ENCODE assay signal across 8 mouse cellular contexts in genomic region chr11:46055896-46056769, GRCm38 (mm10). TPM values are rescaled to one million over a fixed set of nuclear protein-coding genes. Genes with fewer than 3 reads are reported as not detected.
DNase-seq lines count a peak whose midpoint lies in the region; ATAC-seq and TF ChIP-seq lines count a peak whose summit lies in the region.

Adam19 (plus strand) TSS chr11:46055992.

- H3K4me2 ChIP-seq in forebrain, embryonic 12.5 days, result peak within 1 kb of the TSS; percentile 74
- H3K4me2 ChIP-seq in heart, embryonic 15.5 days, result peak within 1 kb of the TSS; percentile 68
- peak within 1 kb of the TSS; percentile 51 for H3K4me2 ChIP-seq in liver, embryonic 15.5 days
- H3K4me2 ChIP-seq in neural tube, embryonic 11.5 days (ENCODE audit: low read depth), result peak within 1 kb of the TSS; percentile 53

- H3K4me3 ChIP-seq in forebrain, embryonic 12.5 days (replicated peaks), result peak within 1 kb of the TSS; percentile 65
- H3K4me3 ChIP-seq in heart, embryonic 15.5 days, result peak within 1 kb of the TSS; percentile 92
- H3K4me3 ChIP-seq in liver, embryonic 15.5 days (replicated peaks), result peak within 1 kb of the TSS; percentile 40
- H3K4me3 ChIP-seq in neural tube, embryonic 11.5 days (ENCODE audit: low read depth, low read length), result peak within 1 kb of the TSS; percentile 44
- H3K4me3 ChIP-seq in testis, adult 2 months (ENCODE audit: control insufficient read depth, low read depth, low read length), result peak within 1 kb of the TSS; percentile 74

- peaks cover 15% of the 10 kb centered on the region; the same call in 1 of the 2 replicates for H3K27me3 ChIP-seq in forebrain, embryonic 12.5 days
- no peaks in the 10 kb centered on the region for H3K27me3 ChIP-seq in heart, embryonic 15.5 days
- peaks cover 89% of the 10 kb centered on the region for H3K27me3 ChIP-seq in liver, embryonic 15.5 days
- H3K27me3 ChIP-seq in neural tube, embryonic 11.5 days (ENCODE audit: control insufficient read depth, insufficient read depth, low read length), result no peaks in the 10 kb centered on the region
- no peaks in the 10 kb centered on the region; the same call in 1 of the 2 replicates for H3K27me3 ChIP-seq in testis, adult 2 months (ENCODE audit: control insufficient read depth, insufficient read depth, low read length)

- TF ChIP-seq POLR2A in brain, embryonic 14.5 days (IDR thresholded peaks at IDR 0.05; ENCODE audit: borderline replicate concordance, extremely low read depth, insufficient read depth, insufficient read length, poor library complexity, severe bottlenecking), result peak; percentile 83
- 0 out of 2 replicates have a peak, but pooled peaks have one; percentile 26 for TF ChIP-seq POLR2A in testis, adult 2 months (IDR thresholded peaks at IDR 0.05; ENCODE audit: control insufficient read depth, low read depth, low read length)

- no peak for TF ChIP-seq CTCF in brain, embryonic 14.5 days (IDR thresholded peaks at IDR 0.05; ENCODE audit: borderline replicate concordance, extremely low read depth, insufficient read depth, insufficient read length)
- no peak for TF ChIP-seq CTCF in testis, adult 2 months (IDR thresholded peaks at IDR 0.05; ENCODE audit: control insufficient read depth, insufficient read depth, insufficient replicate concordance, low read depth, low read length)

- H3K36me3 ChIP-seq in forebrain, embryonic 12.5 days (replicated peaks), result no peaks in the 10 kb centered on the region
- H3K36me3 ChIP-seq in heart, embryonic 15.5 days, result peaks cover 5% of the 10 kb centered on the region; the same call in 1 of the 2 replicates
- H3K36me3 ChIP-seq in liver, embryonic 15.5 days (replicated peaks), result no peaks in the 10 kb centered on the region
- no peaks in the 10 kb centered on the region for H3K36me3 ChIP-seq in neural tube, embryonic 11.5 days (ENCODE audit: control insufficient read depth, insufficient read depth, low read length)
- H3K36me3 ChIP-seq in testis, adult 2 months (ENCODE audit: control insufficient read depth, insufficient read depth, low read length), result no peaks in the 10 kb centered on the region

- peak; percentile 91 for ATAC-seq in forebrain, embryonic 12.5 days (ENCODE audit: low FRiP score)
- peak; percentile 83 for ATAC-seq in heart, embryonic 15.5 days (replicated peaks; ENCODE audit: insufficient number of reproducible peaks, insufficient read depth, low FRiP score, low read depth)
- 0 out of 2 replicates have a peak, but pooled peaks have one; percentile 15 for ATAC-seq in liver, embryonic 15.5 days (ENCODE audit: insufficient read depth)
- ATAC-seq in neural tube, embryonic 11.5 days (ENCODE audit: insufficient read depth, low FRiP score, low TSS enrichment), result peak; percentile 84

- H3K9ac ChIP-seq in forebrain, embryonic 12.5 days, result peak within 1 kb of the TSS; percentile 77
- peak within 1 kb of the TSS; percentile 93 for H3K9ac ChIP-seq in heart, embryonic 15.5 days
- H3K9ac ChIP-seq in liver, embryonic 15.5 days, result no peak within 1 kb of the TSS; the same call in 1 of the 2 replicates
- H3K9ac ChIP-seq in neural tube, embryonic 11.5 days (ENCODE audit: low read length), result peak within 1 kb of the TSS; percentile 58

- DNase-seq in CD4-positive, CD25-positive, alpha-beta regulatory T cell, adult 2 months (ENCODE audit: low read depth, low spot score), result peak; percentile 66
- DNase-seq in brain, embryonic 14.5 days (ENCODE audit: low read depth), result peak; percentile 92
- peak; percentile 87 to 91 for DNase-seq in kidney, postnatal 4 days
- DNase-seq in neural tube, embryonic 11.5 days (ENCODE audit: low spot score), result peak; percentile 90

- under 1% methylated on average over 51 of the region's 51 CpGs for WGBS in forebrain, embryonic 12.5 days
- under 1% methylated on average over 50 of the region's 51 CpGs for WGBS in heart, embryonic 15.5 days
- WGBS in liver, embryonic 15.5 days (ENCODE audit: insufficient replicate concordance), result 2% methylated on average over 51 of the region's 51 CpGs
- WGBS in neural tube, embryonic 11.5 days, result under 1% methylated on average over 47 of the region's 51 CpGs

- peak within 1 kb of the TSS; percentile 90 for H3K27ac ChIP-seq in forebrain, embryonic 12.5 days
- peak within 1 kb of the TSS; percentile 96 for H3K27ac ChIP-seq in heart, embryonic 15.5 days
- peak within 1 kb of the TSS; percentile 14; the same call in 1 of the 2 replicates for H3K27ac ChIP-seq in liver, embryonic 15.5 days (replicated peaks)
- H3K27ac ChIP-seq in neural tube, embryonic 11.5 days (ENCODE audit: low read depth, low read length), result peak within 1 kb of the TSS; percentile 72
- H3K27ac ChIP-seq in testis, adult 2 months (ENCODE audit: control insufficient read depth, insufficient read depth, low read depth, low read length), result no peak within 1 kb of the TSS; the same call in 1 of the 2 replicates

- H3K4me1 ChIP-seq in forebrain, embryonic 12.5 days, result peaks cover 13% of the 10 kb centered on the region
- H3K4me1 ChIP-seq in heart, embryonic 15.5 days (replicated peaks), result peaks cover 29% of the 10 kb centered on the region
- H3K4me1 ChIP-seq in liver, embryonic 15.5 days (replicated peaks), result peaks cover 7% of the 10 kb centered on the region; the same call in 1 of the 2 replicates
- no peaks in the 10 kb centered on the region for H3K4me1 ChIP-seq in neural tube, embryonic 11.5 days (ENCODE audit: control insufficient read depth, insufficient read depth, low read length)
- H3K4me1 ChIP-seq in testis, adult 2 months (ENCODE audit: control insufficient read depth, insufficient read depth, low read length), result peaks cover 14% of the 10 kb centered on the region

- H3K9me3 ChIP-seq in forebrain, embryonic 12.5 days, result no peaks in the 10 kb centered on the region
- no peaks in the 10 kb centered on the region for H3K9me3 ChIP-seq in heart, embryonic 15.5 days (replicated peaks)
- H3K9me3 ChIP-seq in liver, embryonic 15.5 days (replicated peaks), result no peaks in the 10 kb centered on the region
- no peaks in the 10 kb centered on the region for H3K9me3 ChIP-seq in neural tube, embryonic 11.5 days (ENCODE audit: control insufficient read depth, low read length)

RNA-seq across cellular contexts. Expression of gene Adam19, which starts in this region (rescaled TPM):
- 15.5 and 22.8 TPM in 2 replicates for polyA plus RNA-seq in brain, embryonic 14.5 days (2012; rRNA removed)
- polyA plus RNA-seq in forebrain, embryonic 12.5 days (2016; fragmentation: Nextera tagmentation; extraction: Ambion mirVana), result 9.7 and 10.2 TPM in 2 replicates
- 19.6 and 26.5 TPM in 2 replicates for polyA plus RNA-seq in heart, embryonic 15.5 days (2015; fragmentation: Nextera tagmentation; extraction: Ambion mirVana)
- polyA plus RNA-seq in liver, embryonic 15.5 days (2015; fragmentation: Nextera tagmentation; extraction: Ambion mirVana), result 0.93 and 0.98 TPM in 2 replicates
- 17.7 and 20.0 TPM in 2 replicates for polyA plus RNA-seq in neural tube, embryonic 11.5 days (2014; fragmentation: Nextera tagmentation; extraction: Ambion mirVana)
- 1.0 and 1.1 TPM in 2 replicates for polyA plus RNA-seq in testis, adult 2 months (2012; rRNA removed)

Comparison
In these comparisons a context has a peak if more than half of its experiments do, and no peak if none do; other contexts are left out.
1. Peak in ATAC-seq, H3K4me3 ChIP-seq, H3K27ac ChIP-seq and H3K4me2 ChIP-seq in liver, embryonic 15.5 days; RNA of the gene not detected or under 1 TPM.
2. ATAC-seq: peak in every context shown above with its lines; median percentile 91 in forebrain, embryonic 12.5 days; 84 in neural tube, embryonic 11.5 days; 83 in heart, embryonic 15.5 days; 15 in liver, embryonic 15.5 days.
3. H3K4me3 ChIP-seq: peak in every context shown above with its lines; median percentile 92 in heart, embryonic 15.5 days; 74 in testis, adult 2 months; 65 in forebrain, embryonic 12.5 days; 44 in neural tube, embryonic 11.5 days; 40 in liver, embryonic 15.5 days.